Mouse (Mus musculus) liver, postnatal 0 days (tissue): ENCODE measurements at regions not wholly inside any gene's neighbourhood (a gene's known extent, or its start where the extent isn't known, plus 50 kb on each side); places are given as distances from the start of the nearest gene placed in this dataset.
A peak's percentile ranks its signal among the peaks of the same experiment; 100 is the strongest.

ENCODE experiments used
- ATAC-seq: fragments of 200-750 bp; cut with Nextera tagmentation; 2 replicates; pipeline ENCODE4 v1.8.0; 2017; ENCODE audit warnings: mild to moderate bottlenecking, moderate library complexity
- DNase-seq: peaks from one replicate; pipeline ENCODE4 v3.0.0-alpha.2; 2016
- H3K27ac ChIP-seq: fragments of 300-500 bp; sonication (generic); 2 replicates; pipeline ENCODE4 v1.5.1; 2014; ENCODE audit warnings: antibody characterized with exemption, moderate library complexity, mild to moderate bottlenecking, low read depth
- H3K27me3 ChIP-seq: fragments of 300-500 bp; sonication (generic); 2 replicates; pipeline ENCODE4 v1.6.1; 2014; ENCODE audit warnings: low read length, control low read depth, mixed read lengths; ENCODE audit not compliant: insufficient read depth
- H3K36me3 ChIP-seq: fragments of 300-500 bp; sonication (generic); replicated peaks from 2 replicates; pipeline ENCODE4 v1.6.1; 2014; ENCODE audit warnings: mild to moderate bottlenecking, control low read depth, low read length, moderate library complexity, mixed read lengths; ENCODE audit not compliant: insufficient read depth
- H3K4me1 ChIP-seq: fragments of 300-500 bp; sonication (generic); 2 replicates; pipeline ENCODE4 v1.6.1; 2014; ENCODE audit warnings: antibody characterized with exemption, mild to moderate bottlenecking, control low read depth; ENCODE audit not compliant: insufficient read depth
- H3K4me2 ChIP-seq: fragments of 300-500 bp; sonication (generic); 2 replicates; pipeline ENCODE4 v1.6.1; 2014; ENCODE audit warnings: low read depth, mild to moderate bottlenecking, low read length, moderate library complexity, mixed read lengths
- H3K4me3 ChIP-seq: fragments of 300-500 bp; sonication (generic); 2 replicates; pipeline ENCODE4 v1.5.1; 2014; ENCODE audit warnings: low read depth, low read length
- H3K9ac ChIP-seq: fragments of 300-500 bp; sonication (generic); replicated peaks from 2 replicates; pipeline ENCODE4 v1.6.1; 2014; ENCODE audit warnings: mild to moderate bottlenecking, moderate library complexity
- H3K9me3 ChIP-seq: fragments of 300-500 bp; sonication (generic); 2 replicates; pipeline ENCODE4 v1.6.1; 2016; ENCODE audit warnings: mild to moderate bottlenecking, control low read depth, low read length, mixed read lengths
- CTCF ChIP-seq: sonication (generic); IDR thresholded peaks from 2 replicates; pipeline ENCODE4 v1.5.1; 2016; ENCODE audit warnings: antibody characterized with exemption, low read depth
- EP300 ChIP-seq: IDR thresholded peaks from 2 replicates; pipeline ENCODE4 v1.6.1; 2016; ENCODE audit warnings: antibody characterized with exemption, low read depth, mild to moderate bottlenecking
- WGBS: fragments of 180-500 bp; shearing (Covaris S2); extraction: QIAGEN DNeasy Blood & Tissue Kit; methylation state at CpG from one replicate; pipeline ENCODE4 v1.1.7; 2014; ENCODE audit not compliant: insufficient replicate concordance; 5-methylcytosine and 5-hydroxymethylcytosine counted together

- DNase-seq (no peak), ATAC-seq (no peak)
- WGBS: 42% methylated on average over 12 of the region's 12 CpGs
- no peak overlapping the region for H3K4me3 ChIP-seq
- 0 out of 2 replicates have a peak, but pooled peaks cover 7% of the 10 kb centered on the region for H3K27me3 ChIP-seq
- H3K4me2 ChIP-seq: no peak overlapping the region
- H3K9ac ChIP-seq: no peak overlapping the region
- H3K27ac ChIP-seq: no peak overlapping the region
- TF ChIP-seq EP300 (no peak), CTCF (no peak)
- no peaks in the 10 kb centered on the region for H3K36me3 ChIP-seq
- H3K9me3 ChIP-seq: no peaks in the 10 kb centered on the region
- H3K4me1 ChIP-seq: no peaks in the 10 kb centered on the region; the same call in 1 of the 2 replicates
Observed at GRCm38 (mm10) chr11:84722658-84723201, 96.6 kb downstream of the Mrm1 start.

GRCm38 (mm10) chr11:84721979-84722378, 97.3 kb downstream of the Mrm1 start:
- WGBS: 33% methylated on average over 3 of the region's 3 CpGs
- Histone ChIP-seq H3K4me1 (no peaks in the 10 kb centered on the region; the same call in 1 of the 2 replicates), H3K4me3 (no peak overlapping the region), H3K4me2 (no peak overlapping the region), H3K9ac (no peak overlapping the region), H3K36me3 (no peaks in the 10 kb centered on the region), H3K27me3 (0 out of 2 replicates have a peak, but pooled peaks cover 5% of the 10 kb centered on the region), H3K27ac (no peak overlapping the region), H3K9me3 (no peaks in the 10 kb centered on the region)
- DNase-seq: peak; percentile 32
- no peak for ATAC-seq
- no peak for TF ChIP-seq EP300
- peak; percentile 67 for TF ChIP-seq CTCF

- Histone ChIP-seq H3K27ac (no peak overlapping the region), H3K9me3 (no peaks in the 10 kb centered on the region), H3K4me3 (no peak overlapping the region), H3K27me3 (0 out of 2 replicates have a peak, but pooled peaks cover 5% of the 10 kb centered on the region), H3K36me3 (no peaks in the 10 kb centered on the region), H3K4me1 (no peaks in the 10 kb centered on the region; the same call in 1 of the 2 replicates), H3K4me2 (no peak overlapping the region), H3K9ac (no peak overlapping the region)
- WGBS: 65% methylated on average over 2 of the region's 2 CpGs
- no peak for TF ChIP-seq EP300
- TF ChIP-seq CTCF: peak; percentile 49
- DNase-seq: no peak
- no peak for ATAC-seq
Observed at GRCm38 (mm10) chr11:84721150-84721549, 98.2 kb downstream of the Mrm1 start.

DNA sequence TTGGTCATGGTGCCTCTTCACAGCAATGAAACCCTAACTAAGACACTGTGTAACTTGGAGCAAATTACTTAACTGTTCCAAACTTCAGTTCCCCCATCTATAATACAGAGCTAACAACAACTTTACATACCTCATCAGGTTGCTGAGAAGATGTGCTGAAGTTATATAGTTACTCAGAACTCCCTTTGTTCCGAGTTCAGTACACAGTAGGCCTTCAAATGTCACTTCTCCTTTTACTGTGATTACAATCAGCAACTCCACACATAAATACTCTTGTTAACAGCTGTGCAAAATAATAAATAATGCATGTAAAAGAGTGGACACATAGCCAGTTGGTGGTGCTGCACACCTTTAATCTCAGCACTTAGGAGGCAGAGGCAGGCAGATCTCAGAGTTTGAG, 99.5 kb downstream of the Mrm1 start:
- Histone ChIP-seq H3K36me3 (no peaks in the 10 kb centered on the region), H3K4me1 (no peaks in the 10 kb centered on the region; the same call in 1 of the 2 replicates), H3K27me3 (0 out of 2 replicates have a peak, but pooled peaks cover 5% of the 10 kb centered on the region), H3K27ac (no peak overlapping the region), H3K9me3 (no peaks in the 10 kb centered on the region), H3K4me2 (no peak overlapping the region), H3K4me3 (no peak overlapping the region), H3K9ac (no peak overlapping the region)
- 84% methylated on average over 1 of the region's 1 CpGs for WGBS
- DNase-seq (no peak), ATAC-seq (no peak)
- TF ChIP-seq EP300: no peak
- TF ChIP-seq CTCF: no peak

DNA sequence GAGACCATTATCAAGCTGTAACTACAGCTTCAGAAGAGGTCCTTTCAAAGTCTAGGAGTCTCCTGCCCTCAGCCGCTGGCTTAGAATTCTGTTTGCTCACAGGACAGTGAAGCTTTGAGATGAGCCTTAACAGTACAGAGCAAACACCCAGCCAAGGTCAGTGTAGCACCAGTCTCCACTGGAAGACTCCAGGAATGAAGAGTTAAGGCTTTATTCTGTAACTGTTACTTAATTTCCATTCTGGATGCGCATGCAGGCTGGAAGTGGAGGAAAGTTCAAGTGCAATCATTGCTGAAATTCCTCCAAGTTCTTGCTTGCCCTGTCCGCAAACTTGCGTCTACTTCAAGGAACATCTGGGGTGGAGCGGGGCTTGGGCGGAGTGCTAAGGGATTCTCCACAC, 106.6 kb downstream of the Mrm1 start:
- H3K4me1 ChIP-seq: 0 out of 2 replicates have a peak, but pooled peaks cover 2% of the 10 kb centered on the region
- no peak for DNase-seq
- H3K36me3 ChIP-seq: no peaks in the 10 kb centered on the region
- TF ChIP-seq EP300 (no peak), CTCF (no peak)
- no peak overlapping the region for H3K4me3 ChIP-seq
- ATAC-seq: no peak
- no peak overlapping the region for H3K9ac ChIP-seq
- no peak overlapping the region for H3K27ac ChIP-seq
- H3K4me2 ChIP-seq: no peak overlapping the region
- H3K9me3 ChIP-seq: no peaks in the 10 kb centered on the region
- 73% methylated on average over 6 of the region's 6 CpGs for WGBS
- H3K27me3 ChIP-seq: 0 out of 2 replicates have a peak, but pooled peaks cover 4% of the 10 kb centered on the region

DNA sequence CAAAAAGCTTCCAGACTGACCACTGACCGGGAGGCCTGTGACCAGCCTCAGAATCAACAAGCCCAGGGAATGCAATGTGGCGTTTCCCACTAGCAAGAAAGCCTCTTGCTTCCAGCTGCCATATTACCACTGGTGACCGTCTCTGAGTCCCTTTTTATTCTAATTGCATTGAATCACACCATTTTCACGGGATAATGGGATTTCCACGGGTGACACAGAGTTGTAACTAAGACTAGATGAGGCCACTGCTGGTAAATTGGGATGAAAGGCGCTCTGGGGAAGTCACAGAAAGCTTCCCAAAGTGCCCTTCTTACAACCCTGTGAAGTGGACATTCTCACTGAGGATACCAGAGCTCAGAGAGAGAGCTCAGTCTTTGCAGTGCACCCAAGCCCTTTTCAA, 107.4 kb downstream of the Mrm1 start:
- WGBS: 49% methylated on average over 6 of the region's 6 CpGs
- DNase-seq (no peak), ATAC-seq (no peak)
- Histone ChIP-seq H3K4me3 (no peak overlapping the region), H3K27ac (no peak overlapping the region), H3K27me3 (0 out of 2 replicates have a peak, but pooled peaks cover 4% of the 10 kb centered on the region), H3K36me3 (no peaks in the 10 kb centered on the region), H3K9ac (no peak overlapping the region), H3K9me3 (no peaks in the 10 kb centered on the region), H3K4me1 (0 out of 2 replicates have a peak, but pooled peaks cover 3% of the 10 kb centered on the region), H3K4me2 (no peak overlapping the region)
- TF ChIP-seq EP300 (no peak), CTCF (no peak)
